Mouse (Mus musculus) ES-Bruce4 (cell line): ENCODE results near the gene Rap1a.

Source experiments
- CTCF ChIP-seq: IDR thresholded peaks from one replicate; pipeline ENCODE4 v1.8.1; 2011; ENCODE audit warnings: low read depth, low read length
- EP300 ChIP-seq: IDR thresholded peaks from 2 replicates; pipeline ENCODE4 v1.6.1; 2011; ENCODE audit warnings: low read depth, low read length; ENCODE audit not compliant: insufficient read depth
- POLR2A ChIP-seq: IDR thresholded peaks from one replicate; pipeline ENCODE4 v1.8.1; 2011; ENCODE audit warnings: low read length; ENCODE audit not compliant: insufficient read depth

GRCm38 (mm10) chr3:105807672-105808071 is 6.5 kb upstream of the Rap1a start:
- TF ChIP-seq CTCF (no peak), POLR2A (no peak), EP300 (no peak)
